Mouse (Mus musculus) mesoderm, embryonic 11.5 days (tissue): ENCODE measurements around the gene Plagl1.

Experiments used
- DNase-seq: peaks from one replicate; pipeline ENCODE4 v3.0.0-alpha.2; 2012; ENCODE audit warnings: low read depth, low spot score

Gene Plagl1

GRCm38 (mm10) chr10:13090596-13091424, 30.5 kb downstream of the Plagl1 start:
- DNase-seq = peak; percentile 86

DNA sequence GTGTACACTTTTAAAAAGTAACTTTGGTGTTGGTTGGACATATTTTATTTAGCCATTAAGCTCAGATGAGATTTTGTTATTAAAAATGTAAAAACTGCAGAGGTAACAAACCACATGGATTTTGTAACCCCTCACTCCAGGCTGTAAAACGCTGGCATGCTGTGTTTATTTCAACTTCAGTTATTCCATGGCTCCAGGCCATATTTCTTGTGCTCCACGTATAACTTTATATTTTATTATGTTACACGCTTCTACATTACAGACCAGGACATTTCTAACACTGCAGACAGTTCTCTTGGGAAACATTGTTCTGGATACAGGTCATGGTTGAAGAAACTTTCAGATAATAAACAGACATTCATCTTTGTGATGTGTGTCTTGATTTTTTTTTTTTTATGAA, 32.7 kb downstream of the Plagl1 start:
- no peak for DNase-seq

DNA sequence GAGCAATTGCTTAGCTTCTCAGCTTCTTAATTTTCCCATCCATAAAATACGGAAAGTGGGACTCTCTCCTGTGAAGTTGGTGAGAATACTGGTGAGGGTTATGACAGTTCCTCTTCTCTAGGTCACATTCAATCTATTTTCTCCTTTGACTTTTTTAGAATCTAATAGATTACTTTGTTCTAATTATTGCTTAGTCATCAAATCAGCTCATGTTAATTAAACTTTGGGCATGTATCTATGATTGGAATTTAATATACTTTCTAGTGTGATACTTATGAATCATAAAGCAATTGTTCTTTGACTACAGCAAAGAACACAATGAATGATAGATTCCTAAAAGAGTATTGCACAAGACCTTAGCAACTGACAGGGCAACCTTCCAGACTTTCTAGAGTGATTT, 38.6 kb downstream of the Plagl1 start:
- DNase-seq = no peak

DNA sequence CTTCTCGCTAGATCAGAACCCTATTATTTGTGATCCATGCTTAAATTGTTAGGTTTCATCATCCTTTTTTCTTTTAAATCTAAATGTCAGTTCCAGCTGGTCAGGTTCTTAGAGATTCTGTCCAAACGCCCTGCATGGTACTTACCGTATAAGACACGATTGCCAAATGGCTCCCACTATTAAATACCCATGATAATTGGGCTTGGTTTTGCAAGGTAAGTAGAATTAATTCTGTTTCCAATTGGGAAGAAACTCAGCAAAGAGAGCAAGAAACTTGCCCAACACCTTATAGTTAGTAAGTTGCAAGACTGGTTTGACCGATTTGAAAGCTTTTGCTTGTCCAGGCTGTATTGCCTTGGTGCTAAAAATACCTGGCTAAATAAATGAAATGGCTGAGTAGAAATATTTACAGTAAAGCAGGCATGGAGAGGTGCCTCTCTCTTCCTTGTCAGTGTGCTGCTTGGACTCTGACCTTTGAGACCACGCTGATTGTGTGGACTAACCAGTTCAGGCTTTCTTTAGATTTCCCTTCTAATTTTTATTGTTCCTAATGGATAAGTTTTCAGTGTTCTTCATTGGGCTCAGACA, 39.9 kb downstream of the Plagl1 start:
- DNase-seq = no peak

DNA sequence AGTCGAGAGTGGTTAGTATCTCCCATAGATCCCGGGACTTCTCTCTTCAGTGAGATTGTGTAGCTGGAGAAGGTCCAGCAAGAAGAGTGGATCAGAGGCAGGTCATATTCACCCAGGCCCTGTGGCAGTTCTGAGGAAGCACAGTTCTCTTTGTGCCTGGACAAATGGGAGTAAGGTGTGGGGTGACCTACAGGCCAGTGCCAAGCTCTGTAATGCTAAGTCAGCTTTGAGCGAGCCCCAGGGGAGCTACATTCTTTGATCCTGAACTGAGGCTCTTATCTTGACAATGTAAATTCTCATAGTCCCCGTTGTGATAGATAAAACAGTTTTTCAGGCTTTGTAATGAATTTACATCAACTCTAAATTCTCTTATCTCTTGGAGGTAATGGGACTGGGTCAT, 42.1 kb downstream of the Plagl1 start:
- no peak for DNase-seq

DNA sequence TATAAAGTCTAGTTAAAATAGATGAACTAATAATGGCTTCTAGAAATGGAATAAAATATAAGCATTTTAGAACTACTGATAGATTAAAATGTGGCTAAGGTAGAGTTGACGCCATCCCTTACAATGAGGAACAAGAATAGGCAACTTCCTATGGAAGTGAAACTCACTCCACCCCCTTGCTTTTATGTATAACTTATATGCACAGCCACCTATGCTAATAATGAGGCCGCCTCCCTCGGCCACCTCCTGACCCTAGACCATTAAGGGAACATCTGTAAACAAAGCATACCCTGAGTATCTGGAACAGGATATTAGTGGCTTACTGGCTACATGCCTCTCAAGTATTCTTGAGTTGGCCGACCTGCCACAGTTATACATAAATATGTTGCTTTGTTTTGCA, 43.5 kb downstream of the Plagl1 start:
- no peak for DNase-seq

DNA sequence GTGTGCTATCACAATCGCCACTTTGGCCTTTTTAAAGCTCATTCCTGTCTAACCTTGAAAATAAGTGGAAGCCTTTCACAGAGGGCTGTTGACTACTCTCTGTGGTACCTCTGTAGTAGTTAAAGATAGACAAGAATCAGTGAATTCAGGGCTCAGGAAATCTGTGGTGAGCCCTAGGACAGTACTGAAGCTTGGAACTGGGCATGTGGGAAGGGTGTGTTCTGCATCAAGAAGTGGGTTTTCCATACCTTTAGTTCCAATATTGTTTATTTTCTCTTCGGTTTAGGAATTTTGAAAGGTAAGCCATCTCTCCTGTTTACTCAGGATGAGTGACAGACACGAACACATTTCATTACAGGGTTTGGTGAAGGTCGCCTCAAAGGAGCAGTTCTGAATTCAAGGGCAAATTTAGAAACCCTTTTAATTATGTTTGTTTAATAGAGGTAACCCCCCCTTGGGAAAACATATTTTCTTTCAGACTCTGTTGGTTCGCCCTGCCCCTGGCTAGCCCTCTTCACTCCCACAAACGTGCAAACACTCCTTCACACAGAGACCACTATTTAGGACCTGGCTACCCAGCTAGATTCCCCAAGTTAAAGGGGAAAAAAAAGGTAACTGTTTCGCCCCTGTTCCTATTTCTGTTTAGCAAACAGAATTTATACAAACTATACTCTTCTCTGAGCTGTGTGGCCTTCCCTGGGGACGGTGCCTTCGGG, 46.8 kb downstream of the Plagl1 start:
- DNase-seq = no peak

GRCm38 (mm10) chr10:13108021-13108548, 47.8 kb downstream of the Plagl1 start:
- DNase-seq = peak; percentile 83

- DNase-seq = no peak
Observed at GRCm38 (mm10) chr10:13108847-13109246, 48.5 kb downstream of the Plagl1 start.

DNA sequence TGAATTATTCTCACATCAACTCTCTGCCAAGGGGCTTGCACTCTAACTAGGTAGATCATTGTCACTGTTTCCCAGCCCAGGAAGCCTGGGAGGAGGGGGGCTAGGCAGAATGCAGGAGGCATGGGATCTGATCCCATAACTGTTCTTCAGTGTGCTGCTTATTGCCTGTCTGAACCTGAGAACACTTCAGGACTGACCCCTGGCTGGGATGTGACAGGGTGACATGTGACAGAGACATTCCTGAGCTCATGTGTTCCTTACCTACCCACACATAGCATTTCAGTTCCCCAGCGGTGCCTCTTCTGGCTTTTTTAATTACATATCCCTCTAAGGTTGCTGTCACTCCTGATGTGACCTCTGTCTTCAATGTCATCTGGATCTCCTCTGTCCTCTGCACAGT, 49.5 kb downstream of the Plagl1 start:
- no peak for DNase-seq

DNA sequence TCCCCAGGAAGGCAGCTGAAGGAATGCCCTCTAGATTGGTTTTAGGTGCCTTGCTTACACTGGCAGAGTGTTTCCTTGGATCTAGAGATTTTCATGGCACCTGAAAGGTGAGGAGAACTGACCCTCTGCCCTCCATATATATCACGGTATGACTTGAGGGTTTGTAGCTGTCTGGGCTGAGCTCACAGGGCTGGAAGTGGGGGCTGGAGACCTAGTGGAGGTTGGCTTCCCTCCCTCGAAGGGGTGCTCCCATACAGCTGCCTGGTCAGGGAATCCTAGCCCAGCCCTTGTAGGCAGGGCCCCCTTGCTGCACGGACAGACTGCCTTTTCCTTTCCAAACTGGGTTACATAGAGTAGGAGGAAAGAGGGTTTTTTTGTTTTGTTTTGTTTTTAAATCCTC, 52.5 kb downstream of the Plagl1 start:
- DNase-seq = no peak

DNA sequence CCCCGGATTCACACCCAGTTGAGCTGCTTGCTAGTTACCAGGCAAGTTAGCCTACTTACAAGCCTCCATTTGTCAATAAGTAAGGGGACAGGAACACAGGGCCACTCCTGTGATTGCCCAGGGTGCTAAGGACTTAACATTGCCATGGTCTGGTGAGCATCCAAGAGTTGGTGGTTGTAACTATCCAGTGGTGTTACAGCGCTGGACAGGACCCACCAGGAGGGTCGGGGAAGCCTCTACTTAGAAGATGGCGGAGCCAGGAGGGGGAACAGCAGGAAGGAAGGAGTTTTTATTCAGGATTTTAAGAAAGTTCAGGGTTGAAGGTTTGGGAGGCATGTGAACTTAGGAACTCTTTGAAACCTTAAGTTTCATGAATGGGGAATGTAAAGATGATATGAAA, 53.3 kb downstream of the Plagl1 start:
- DNase-seq = no peak

- DNase-seq = no peak
Observed at GRCm38 (mm10) chr10:13115030-13115429, 54.7 kb downstream of the Plagl1 start.

GRCm38 (mm10) chr10:13116706-13117665, 56.7 kb downstream of the Plagl1 start:
- DNase-seq = peak; percentile 79

GRCm38 (mm10) chr10:13118024-13118769, 57.9 kb downstream of the Plagl1 start:
- DNase-seq = no peak

DNA sequence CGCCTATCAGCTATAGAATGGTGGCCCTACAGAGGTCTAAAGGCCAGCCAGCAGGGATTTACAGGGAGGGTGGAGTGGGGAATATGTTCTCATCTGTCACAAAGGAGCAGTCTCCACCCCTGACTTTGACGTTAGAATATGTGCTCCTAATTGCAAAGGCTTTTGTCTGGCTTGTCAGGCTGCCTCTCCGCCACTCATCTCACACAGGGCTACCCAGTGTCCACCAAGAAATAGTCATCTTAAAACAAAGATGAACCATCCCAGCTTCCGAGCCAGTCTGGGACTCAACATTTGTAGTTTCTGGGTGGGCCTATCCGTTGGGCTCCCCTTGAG, 58.4 kb downstream of the Plagl1 start:
- no peak for DNase-seq

- DNase-seq = no peak
Observed at GRCm38 (mm10) chr10:13119300-13119699, 59.0 kb downstream of the Plagl1 start.

DNA sequence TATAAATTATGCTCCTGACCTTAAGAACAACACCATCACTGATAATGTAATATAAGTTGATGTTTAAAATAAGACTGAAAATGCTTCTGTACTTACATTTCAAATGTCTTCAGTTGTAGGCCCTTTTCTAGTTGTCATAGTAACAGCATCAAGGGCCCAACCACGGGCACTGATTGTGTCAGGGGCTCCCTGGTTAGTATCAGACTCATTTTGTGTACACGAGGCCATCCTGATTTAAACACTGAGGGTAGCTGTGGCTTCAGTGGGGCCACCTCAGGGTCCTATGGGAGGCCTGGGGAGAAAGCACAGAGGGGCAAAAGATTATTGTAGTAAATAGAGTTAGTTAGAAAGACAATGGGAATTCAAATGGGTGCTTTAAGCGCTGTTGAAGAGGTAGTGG, 65.5 kb downstream of the Plagl1 start:
- DNase-seq = no peak

DNA sequence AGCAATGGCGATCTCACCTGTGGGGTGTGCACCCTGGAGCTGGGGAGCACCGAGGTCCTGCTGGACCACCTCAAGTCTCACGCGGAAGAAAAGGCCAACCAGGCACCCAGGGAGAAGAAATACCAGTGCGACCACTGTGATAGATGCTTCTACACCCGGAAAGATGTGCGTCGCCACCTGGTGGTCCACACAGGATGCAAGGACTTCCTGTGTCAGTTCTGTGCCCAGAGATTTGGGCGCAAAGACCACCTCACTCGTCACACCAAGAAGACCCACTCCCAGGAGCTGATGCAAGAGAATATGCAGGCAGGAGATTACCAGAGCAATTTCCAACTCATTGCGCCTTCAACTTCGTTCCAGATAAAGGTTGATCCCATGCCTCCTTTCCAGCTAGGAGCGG, 67.0 kb downstream of the Plagl1 start:
- no peak for DNase-seq

GRCm38 (mm10) chr10:13127946-13128345, 67.6 kb downstream of the Plagl1 start:
- DNase-seq = no peak

- DNase-seq = no peak
Observed at GRCm38 (mm10) chr10:13133850-13134249, 73.5 kb downstream of the Plagl1 start.
